Mouse (Mus musculus) heart, adult 9 months (tissue): Measurements from ENCODE around the gene Defb29.

Experiments
- DNase-seq, 2 experiments: peaks; one replicate each; pipeline ENCODE4 v3.0.0; 2022; ENCODE audit warnings: low spot score in 2 of 2

Gene Defb29

DNA sequence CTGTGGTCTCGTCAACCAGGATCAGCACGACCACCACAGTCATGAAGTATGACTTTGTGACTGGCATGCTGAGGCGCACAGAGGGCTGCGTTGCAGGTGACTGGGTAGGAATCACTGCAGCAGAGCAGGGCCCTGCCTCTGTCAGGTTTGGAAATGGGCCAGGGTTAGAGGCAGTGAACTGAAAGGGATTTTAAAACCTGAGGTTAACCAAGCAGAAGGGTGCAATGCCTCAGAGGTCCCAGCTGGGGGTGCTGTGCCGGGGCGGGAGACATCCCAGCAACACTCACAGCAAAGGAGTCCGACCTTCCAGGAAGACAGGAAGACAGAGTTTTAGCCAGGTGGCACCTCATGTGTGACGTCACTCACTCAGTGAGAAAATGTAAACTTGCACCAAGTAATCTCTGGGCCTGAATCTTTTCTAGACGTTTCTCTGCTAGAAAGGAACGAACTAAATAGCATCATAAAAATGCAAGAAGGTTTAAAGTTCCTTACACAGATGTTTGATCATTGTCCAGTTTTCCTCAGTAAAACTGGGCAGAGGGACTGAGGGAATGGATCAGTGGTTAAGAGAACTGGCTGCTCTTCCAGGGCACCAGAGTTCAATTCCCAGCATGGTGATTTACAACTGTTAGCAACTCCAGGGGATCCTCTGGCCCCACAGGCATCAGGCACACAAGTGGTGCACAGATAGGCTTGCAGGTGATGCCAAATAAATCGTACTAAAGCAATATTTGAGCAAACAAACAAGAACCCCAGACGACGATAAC, at the start of gene Defb29:
Defb29 (minus strand) TSS at position 155 of the 767 bp plus-strand sequence.
- no peak for DNase-seq

DNA sequence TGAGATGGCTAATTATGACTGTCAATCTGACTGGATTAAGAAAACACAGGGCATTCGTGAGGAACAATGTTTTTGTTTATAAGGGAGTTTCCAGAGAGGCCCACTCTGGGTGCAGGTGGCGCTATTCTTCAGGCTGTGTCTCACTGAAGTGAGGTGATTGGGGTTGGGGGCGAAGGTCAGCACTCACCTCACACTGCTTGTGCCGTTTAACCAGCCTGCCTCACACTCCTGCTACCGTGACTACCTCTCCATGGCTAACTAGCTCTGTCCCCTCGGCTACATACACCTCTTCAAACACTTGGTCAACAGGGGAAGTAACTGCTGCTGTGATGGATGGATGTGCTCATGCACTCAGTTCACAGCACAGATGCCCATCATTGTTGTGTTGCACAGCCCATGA, 49.1 kb upstream of the Defb29 start:
- DNase-seq = no peak

- DNase-seq = no peak
These were observed 48.6 kb upstream of the Defb29 start for GRCm38 (mm10) chr2:152588450-152588849.

GRCm38 (mm10) chr2:152586926-152587560, 47.1 kb upstream of the Defb29 start:
- DNase-seq = no peak

- no peak for DNase-seq
These were observed 40.7 kb upstream of the Defb29 start for GRCm38 (mm10) chr2:152580612-152581011.

DNA sequence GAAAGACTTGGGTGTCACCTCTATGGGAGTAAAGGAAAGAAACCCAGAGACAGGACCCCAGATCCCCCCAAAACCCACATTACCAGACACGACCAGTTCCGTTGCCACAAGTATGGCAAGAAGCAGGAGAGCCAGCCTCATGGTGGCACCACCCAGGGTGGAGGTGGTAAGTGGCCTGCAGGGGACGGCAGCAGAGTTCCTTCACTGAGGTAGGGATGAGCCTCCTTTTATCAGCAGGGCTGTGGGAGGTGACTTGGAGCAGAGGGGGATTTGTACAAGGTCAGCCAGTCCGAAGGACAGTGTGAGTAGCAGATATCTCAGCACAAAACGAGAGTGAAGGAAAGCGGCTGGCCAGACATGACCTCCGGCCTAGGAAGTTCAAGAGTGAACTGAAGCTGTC, 40.2 kb upstream of the Defb29 start, which contains the start of gene Defb19:
Defb19 (minus strand) TSS at position 206 of the 400 bp plus-strand sequence.
- DNase-seq = no peak

DNA sequence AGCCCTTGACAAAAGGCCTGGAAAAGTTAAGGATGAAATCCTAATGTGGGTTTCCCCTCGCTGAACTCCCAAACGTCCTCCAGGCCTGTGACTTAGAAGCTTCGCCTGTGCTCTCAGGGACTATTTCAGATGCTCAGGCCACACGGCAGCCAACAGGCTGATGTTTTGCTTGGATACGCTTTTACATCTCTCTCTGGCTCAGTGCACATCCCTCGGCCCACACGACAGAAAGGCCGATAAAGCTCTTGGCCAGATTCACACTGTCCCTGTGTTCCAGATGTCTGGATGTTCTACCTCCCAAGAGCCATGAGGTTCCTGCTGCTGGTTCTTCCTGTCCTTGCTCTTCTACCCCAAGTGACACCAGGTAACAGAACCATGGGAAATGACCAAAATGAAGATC, 33.6 kb upstream of the Defb29 start:
- DNase-seq = peak in 1 of 2 experiments; percentile 14

DNA sequence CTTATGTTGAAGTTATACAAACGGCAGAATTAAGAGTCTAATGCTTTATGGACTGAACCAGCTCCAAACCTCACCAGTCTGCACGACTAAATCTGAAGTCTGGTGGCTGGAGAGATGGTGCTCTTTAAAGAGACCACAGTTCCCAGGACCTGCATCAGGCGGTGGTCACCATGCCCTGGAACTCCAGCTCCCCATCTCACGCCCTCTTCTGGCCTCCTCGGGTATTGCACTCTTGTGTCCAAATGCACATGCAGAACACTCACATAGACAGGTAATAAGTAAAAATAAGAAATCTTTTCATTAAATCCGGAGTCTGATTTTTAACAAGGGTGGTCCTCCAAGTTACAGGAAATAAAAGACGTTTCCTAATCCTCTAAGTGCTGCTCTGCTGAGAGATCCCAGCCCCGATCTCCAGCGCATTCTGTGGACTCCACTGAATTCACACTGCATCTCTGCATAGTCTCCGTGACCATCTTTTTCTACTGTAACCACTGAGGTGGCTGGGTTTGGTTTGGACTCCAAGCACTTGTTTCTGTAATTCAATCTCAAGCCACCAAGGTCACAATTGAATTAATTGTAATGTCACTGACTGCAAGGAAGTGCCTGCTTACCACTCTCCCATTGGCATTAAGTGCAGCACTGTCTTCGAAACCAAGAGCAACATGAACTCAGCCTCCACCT, 32.4 kb upstream of the Defb29 start, which contains the start of gene Defb21:
Defb21 (plus strand) TSS at position 631 of the 681 bp plus-strand sequence.
- no peak for DNase-seq

- no peak for DNase-seq
These were observed 30.4 kb upstream of the Defb29 start for GRCm38 (mm10) chr2:152570313-152570712.

GRCm38 (mm10) chr2:152569881-152570280, 30.0 kb upstream of the Defb29 start:
- no peak for DNase-seq

DNA sequence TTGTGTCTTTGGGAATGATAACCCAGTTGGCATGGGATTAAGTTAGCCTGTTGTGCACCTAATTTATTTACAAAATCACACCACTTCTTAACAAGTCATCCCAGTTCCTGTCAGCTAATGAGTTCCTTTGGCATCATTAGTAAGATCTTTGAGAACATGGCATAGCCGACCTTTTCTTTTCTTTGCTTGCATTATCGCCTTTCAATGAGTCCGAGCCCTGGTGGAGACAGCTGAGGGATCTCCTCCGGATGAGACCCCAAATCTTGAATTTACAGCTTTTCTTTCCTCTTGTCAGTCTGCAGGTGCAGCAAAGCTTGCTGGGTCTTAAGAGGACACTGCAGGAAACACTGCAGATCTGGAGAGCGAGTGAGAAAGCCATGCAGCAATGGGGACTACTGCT, 29.1 kb upstream of the Defb29 start, which contains the start of gene Gm17416:
Gm17416 (plus strand) TSS at position 301 of the 400 bp plus-strand sequence.
- no peak for DNase-seq

- no peak for DNase-seq
These were observed 16.8 kb upstream of the Defb29 start for GRCm38 (mm10) chr2:152556655-152557054.

DNA sequence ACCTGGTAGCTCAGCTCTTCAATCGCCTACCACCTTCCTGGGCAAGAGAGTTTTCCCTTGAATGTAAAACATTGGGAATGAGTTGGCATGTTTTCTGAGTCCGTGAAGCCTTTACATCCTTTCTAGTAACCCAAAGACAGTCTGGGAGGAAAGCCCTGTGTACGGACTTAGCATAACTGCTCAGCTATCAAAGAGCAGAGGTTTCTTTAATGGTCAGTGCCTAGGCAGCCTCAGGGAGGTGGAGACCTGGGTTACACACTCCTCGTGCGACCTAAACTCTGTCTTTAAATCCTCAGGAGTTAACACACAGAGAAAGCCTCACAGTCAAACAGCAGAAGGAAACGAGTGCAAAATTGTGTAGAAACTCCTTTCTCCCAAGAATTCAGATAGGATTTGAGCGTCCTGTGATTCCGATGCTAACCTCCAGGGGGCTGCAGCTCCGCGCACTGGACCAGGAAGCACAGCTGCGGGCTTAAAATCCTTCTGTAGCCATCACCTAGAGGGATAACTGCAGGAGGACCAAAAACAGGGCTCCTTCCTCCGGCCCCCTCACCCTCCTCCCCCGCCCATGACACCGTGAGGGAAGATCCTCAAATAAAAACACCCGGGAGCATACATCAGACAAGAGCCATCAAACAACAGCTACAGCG, 14.0 kb upstream of the Defb29 start:
- peak; percentile 12 to 28 for DNase-seq

DNA sequence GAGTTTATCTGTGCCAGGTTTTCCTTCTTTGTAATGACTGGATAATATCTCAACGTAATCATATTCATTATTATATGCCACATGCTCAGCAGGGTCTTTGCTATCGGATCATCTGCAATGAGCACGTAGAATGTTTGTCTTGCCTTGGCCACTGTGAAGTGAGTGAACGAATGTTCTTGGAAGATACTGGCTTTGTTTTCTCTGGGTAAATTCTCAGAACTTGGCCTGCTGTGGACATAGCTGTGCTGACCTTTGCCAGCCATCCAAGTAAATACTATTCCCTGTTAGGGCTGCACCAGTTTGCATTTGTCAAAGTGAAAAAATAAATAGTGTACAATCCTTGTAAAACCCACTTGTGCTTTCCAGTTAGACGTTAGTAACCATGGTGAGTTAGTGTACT, 8.2 kb upstream of the Defb29 start:
- no peak for DNase-seq

GRCm38 (mm10) chr2:152544691-152545090, 4.8 kb upstream of the Defb29 start:
- no peak for DNase-seq

- no peak for DNase-seq
These were observed 3.6 kb upstream of the Defb29 start for GRCm38 (mm10) chr2:152543478-152543877.

DNA sequence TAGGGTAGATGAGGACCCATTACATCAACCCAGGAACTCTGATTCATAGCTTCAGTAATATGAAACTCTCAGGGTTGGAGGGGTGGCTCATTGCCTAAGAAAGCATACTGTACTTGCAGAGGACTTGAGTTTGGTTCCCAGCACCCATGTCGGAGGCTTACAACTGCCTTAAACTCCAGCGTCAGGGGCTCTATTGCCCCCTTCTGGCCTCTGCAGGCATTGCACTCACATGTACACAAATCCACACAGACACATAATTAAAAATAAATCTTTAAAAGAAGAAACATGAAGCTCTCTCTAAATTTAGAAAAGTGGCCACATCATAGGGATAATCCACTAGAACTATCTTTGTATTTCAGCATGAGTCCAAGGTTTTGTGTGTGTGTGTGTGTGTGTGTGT, 3.0 kb upstream of the Defb29 start:
- DNase-seq = no peak

DNA sequence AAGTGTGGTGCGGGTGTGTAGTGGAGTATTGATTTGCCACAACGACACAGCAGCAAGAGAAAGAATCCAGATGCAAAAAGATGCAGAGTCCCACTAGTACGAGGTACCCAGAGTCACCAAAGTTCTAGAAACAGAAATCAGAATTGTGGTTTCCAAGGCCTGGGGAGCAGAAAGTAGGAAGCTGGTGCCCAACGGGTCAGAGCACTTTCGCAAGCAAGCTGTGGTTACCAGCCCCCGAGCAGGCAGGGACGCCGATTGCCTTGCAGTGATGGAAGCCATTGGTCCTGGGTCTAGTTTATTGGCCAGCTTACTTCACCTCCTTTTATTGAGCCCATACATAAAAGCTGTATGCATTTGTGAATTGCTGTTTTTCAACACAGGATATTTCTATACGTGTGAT, 2.1 kb upstream of the Defb29 start:
- DNase-seq = no peak

- DNase-seq = no peak
These were observed 21.9 kb downstream of the Defb29 start, which contains the start of gene Defb28 for GRCm38 (mm10) chr2:152517981-152518380. Defb28 (plus strand) TSS chr2:152518255.

DNA sequence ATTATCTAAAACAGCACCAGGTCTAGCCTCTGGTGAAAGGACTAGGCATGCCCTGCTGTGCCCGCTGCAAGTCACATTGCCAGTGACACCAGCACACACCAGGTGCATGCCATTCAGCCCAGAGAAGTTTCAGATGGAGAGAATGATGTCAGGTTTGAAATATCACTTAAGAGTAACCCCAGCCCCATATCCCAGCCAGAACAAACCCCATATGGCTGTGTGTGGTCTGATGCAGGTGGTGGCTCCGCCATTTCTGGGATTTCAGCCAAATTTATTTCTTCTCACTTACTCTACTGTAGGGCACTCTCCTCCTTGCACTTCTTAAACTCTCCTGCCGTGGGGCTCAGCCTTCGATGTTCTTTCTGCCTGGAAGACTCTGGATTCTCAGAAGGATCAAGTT, 23.8 kb downstream of the Defb29 start:
- DNase-seq = no peak

DNA sequence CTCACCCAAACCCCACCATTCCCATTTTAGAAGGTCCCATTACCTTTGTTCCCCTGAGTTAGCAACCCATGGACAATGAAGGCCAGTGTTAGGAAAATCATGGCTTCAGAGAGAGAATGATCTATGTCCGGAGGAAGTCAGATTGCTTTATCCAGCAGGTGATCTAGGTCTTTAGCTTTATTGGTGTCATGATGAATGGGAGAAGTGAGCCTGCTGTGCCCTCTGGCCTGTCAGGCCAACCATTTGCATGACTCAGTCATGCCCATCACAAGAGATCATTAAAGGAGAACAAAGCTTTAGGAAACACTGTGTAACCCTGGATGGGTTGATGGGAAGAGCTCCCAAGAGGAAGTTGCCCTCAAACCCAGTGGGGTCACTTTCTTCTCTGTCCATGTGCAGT, 28.3 kb downstream of the Defb29 start, which contains the start of gene Defb26:
Defb26 (minus strand) TSS at position 101 of the 400 bp plus-strand sequence.
- no peak for DNase-seq

DNA sequence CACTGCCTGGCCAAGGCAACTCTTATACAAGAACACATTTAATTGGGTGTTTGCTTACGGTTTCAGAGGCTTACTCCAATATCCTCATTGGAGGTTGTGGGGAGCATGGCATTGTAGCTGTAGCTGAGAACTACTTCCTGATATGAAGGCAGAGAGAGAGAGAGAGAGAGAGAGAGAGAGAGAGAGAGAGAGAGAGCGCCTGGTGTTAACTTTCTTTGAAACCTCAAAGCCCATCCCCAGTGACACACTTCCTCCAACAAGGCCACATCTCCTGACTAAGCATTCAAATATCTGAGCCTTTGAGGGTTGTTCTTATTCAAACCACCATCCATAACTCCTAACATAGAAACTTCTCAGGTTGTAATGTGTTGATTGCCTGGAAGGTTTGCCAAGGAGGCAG, 35.9 kb downstream of the Defb29 start:
- DNase-seq = no peak
